Mouse (Mus musculus) CH12.LX (cell line): ENCODE data around the gene Npm3. TPM values are rescaled to one million over a fixed set of nuclear protein-coding genes. Genes with fewer than 3 reads are reported as not detected.

Experiments used
- DNase-seq: peaks from one replicate; pipeline ENCODE4 v3.0.0-alpha.2; 2013; ENCODE audit errors: extremely low read depth
- H3K27ac ChIP-seq: 2 replicates; pipeline ENCODE4 v1.5.1; 2012; ENCODE audit warnings: low read depth, mild to moderate bottlenecking, control low read depth, moderate library complexity; ENCODE audit not compliant: insufficient read depth
- H3K27me3 ChIP-seq: replicated peaks from 2 replicates; pipeline ENCODE3; 2012; ENCODE audit warnings: inconsistent platforms
- H3K36me3 ChIP-seq, 2 experiments: replicated peaks in 1 of 2; 2 replicates each; pipeline versions ENCODE3 to v1.6.1; 2012; ENCODE audit warnings: inconsistent platforms in 1 of 2, low read length in 1 of 2, mild to moderate bottlenecking in 1 of 2, mixed read lengths in 1 of 2, moderate library complexity in 1 of 2; ENCODE audit not compliant: control insufficient read depth in 1 of 2, insufficient read depth in 1 of 2
- H3K4me1 ChIP-seq, 2 experiments: 2 replicates each; pipeline ENCODE4 v1.6.1; 2012; ENCODE audit warnings: inconsistent platforms in 1 of 2, moderate library complexity in 1 of 2; ENCODE audit not compliant: insufficient read depth in 2 of 2, control insufficient read depth in 1 of 2
- H3K4me2 ChIP-seq: 2 replicates; pipeline ENCODE4 v1.6.1; 2012; ENCODE audit warnings: low read depth, mild to moderate bottlenecking, control low read depth; ENCODE audit not compliant: poor library complexity, insufficient read depth, severe bottlenecking
- H3K4me3 ChIP-seq, 3 experiments: fragments of 150-350 bp in 1 of 3; sonication (generic) in 1 of 3; replicated peaks in 1 of 3; 2 replicates each; pipeline versions ENCODE3 to v1.5.1; 2011 to 2012; ENCODE audit warnings: low read depth in 2 of 3, low read length in 2 of 3, mild to moderate bottlenecking in 2 of 3, moderate library complexity in 2 of 3, control low read depth in 1 of 3, improper control_type of control experiment in 1 of 3, inconsistent platforms in 1 of 3, mixed read lengths in 1 of 3; ENCODE audit not compliant: poor library complexity in 1 of 3
- H3K79me2 ChIP-seq: replicated peaks from 2 replicates; pipeline ENCODE4 v1.6.1; 2012; ENCODE audit warnings: mild to moderate bottlenecking, moderate library complexity; ENCODE audit not compliant: control insufficient read depth, poor library complexity, insufficient read depth, severe bottlenecking; ENCODE audit errors: extremely low read depth
- H3K9ac ChIP-seq: 2 replicates; pipeline ENCODE4 v1.6.1; 2012; ENCODE audit warnings: low read depth, mild to moderate bottlenecking, control low read depth, moderate library complexity; ENCODE audit not compliant: insufficient read depth
- H3K9me3 ChIP-seq: replicated peaks from 2 replicates; pipeline ENCODE3; 2012; ENCODE audit warnings: low read length, inconsistent platforms, mixed read lengths
- BHLHE40 ChIP-seq: IDR thresholded peaks from 2 replicates; pipeline ENCODE4 v1.6.1; 2011; ENCODE audit warnings: mild to moderate bottlenecking, low read depth, low read length, improper control_type of control experiment
- CHD2 ChIP-seq: IDR thresholded peaks from 2 replicates; pipeline ENCODE4 v1.6.1; 2011; ENCODE audit warnings: low read length, improper control_type of control experiment
- CTCF ChIP-seq, 2 experiments: IDR thresholded peaks in 1 of 2; conservative IDR thresholded peaks in 1 of 2; 2 replicates each; pipeline ENCODE4 v1.5.1; 2011 to 2012; ENCODE audit warnings: low read depth in 2 of 2, low read length in 2 of 2, improper control_type of control experiment in 1 of 2, inconsistent platforms in 1 of 2, mild to moderate bottlenecking in 1 of 2, moderate library complexity in 1 of 2
- E2F4 ChIP-seq: IDR thresholded peaks from 2 replicates; pipeline ENCODE4 v1.6.1; 2011; ENCODE audit warnings: low read depth, low read length, improper control_type of control experiment; ENCODE audit not compliant: insufficient replicate concordance
- ELF1 ChIP-seq: IDR thresholded peaks from 2 replicates; pipeline ENCODE4 v1.6.1; 2014; ENCODE audit warnings: low read depth, mild to moderate bottlenecking, inconsistent platforms, low read length, improper control_type of control experiment
- EP300 ChIP-seq: IDR thresholded peaks from 2 replicates; pipeline ENCODE4 v1.6.1; 2011; ENCODE audit warnings: low read length, improper control_type of control experiment
- IRF4 ChIP-seq: IDR thresholded peaks from 2 replicates; pipeline ENCODE4 v1.6.1; 2014; ENCODE audit warnings: low read depth, mild to moderate bottlenecking, inconsistent platforms, low read length, improper control_type of control experiment
- JUN ChIP-seq: IDR thresholded peaks from 2 replicates; pipeline ENCODE4 v1.6.1; 2011; ENCODE audit warnings: low read depth, mild to moderate bottlenecking, low read length, improper control_type of control experiment, moderate library complexity; ENCODE audit not compliant: insufficient read depth
- KAT2A ChIP-seq: IDR thresholded peaks from 2 replicates; pipeline ENCODE4 v1.6.1; 2012; ENCODE audit warnings: low read length, improper control_type of control experiment, inconsistent platforms; ENCODE audit not compliant: insufficient replicate concordance
- MAFK ChIP-seq: IDR thresholded peaks from 2 replicates; pipeline ENCODE4 v1.6.1; 2011; ENCODE audit warnings: low read length, improper control_type of control experiment; ENCODE audit not compliant: insufficient replicate concordance
- MAZ ChIP-seq: IDR thresholded peaks from 2 replicates; pipeline ENCODE4 v1.6.1; 2012; ENCODE audit warnings: low read depth, mild to moderate bottlenecking, inconsistent platforms, low read length, improper control_type of control experiment, moderate library complexity
- MEF2A ChIP-seq: IDR thresholded peaks from 2 replicates; pipeline ENCODE4 v1.6.1; 2014; ENCODE audit warnings: low read depth, mild to moderate bottlenecking, inconsistent platforms, low read length, improper control_type of control experiment, borderline replicate concordance
- MXI1 ChIP-seq: IDR thresholded peaks from 2 replicates; pipeline ENCODE4 v1.6.1; 2011; ENCODE audit warnings: mild to moderate bottlenecking, low read depth, low read length, improper control_type of control experiment
- MYC ChIP-seq: IDR thresholded peaks from 2 replicates; pipeline ENCODE4 v1.6.1; 2011; ENCODE audit warnings: low read depth, mild to moderate bottlenecking, improper control_type of control experiment, low read length
- NELFE ChIP-seq: IDR thresholded peaks from 2 replicates; pipeline ENCODE4 v1.6.1; 2011; ENCODE audit warnings: low read depth, low read length, improper control_type of control experiment
- NRF1 ChIP-seq: IDR thresholded peaks from 2 replicates; pipeline ENCODE4 v1.6.1; 2014; ENCODE audit warnings: low read depth, mild to moderate bottlenecking, inconsistent platforms, low read length, improper control_type of control experiment, moderate library complexity
- PAX5 ChIP-seq: IDR thresholded peaks from 2 replicates; pipeline ENCODE4 v1.6.1; 2012; ENCODE audit warnings: low read length, inconsistent platforms, mixed read lengths
- POLR2A ChIP-seq: IDR thresholded peaks from 2 replicates; pipeline ENCODE4 v1.6.1; 2011; ENCODE audit warnings: low read depth, mild to moderate bottlenecking, improper control_type of control experiment, low read length
- POLR2AphosphoS2 ChIP-seq: IDR thresholded peaks from 2 replicates; pipeline ENCODE4 v1.6.1; 2011; ENCODE audit warnings: low read depth, low read length, improper control_type of control experiment
- SMC3 ChIP-seq: IDR thresholded peaks from 2 replicates; pipeline ENCODE4 v1.6.1; 2011; ENCODE audit warnings: low read depth, low read length, improper control_type of control experiment
- TBP ChIP-seq: conservative IDR thresholded peaks from 2 replicates; pipeline ENCODE4 v1.6.1; 2011; ENCODE audit warnings: low read depth, low read length, improper control_type of control experiment
- TCF12 ChIP-seq: IDR thresholded peaks from 2 replicates; pipeline ENCODE4 v1.6.1; 2014; ENCODE audit warnings: low read depth, mild to moderate bottlenecking, inconsistent platforms, low read length, improper control_type of control experiment
- UBTF ChIP-seq: IDR thresholded peaks from 2 replicates; pipeline ENCODE4 v1.6.1; 2012; ENCODE audit warnings: low read depth, mild to moderate bottlenecking, inconsistent platforms, low read length, improper control_type of control experiment, moderate library complexity
- USF1 ChIP-seq: IDR thresholded peaks from 2 replicates; pipeline ENCODE4 v1.6.1; 2014; ENCODE audit warnings: low read depth, mild to moderate bottlenecking, inconsistent platforms, low read length, improper control_type of control experiment
- USF2 ChIP-seq: conservative IDR thresholded peaks from 2 replicates; pipeline ENCODE4 v1.6.1; 2011; ENCODE audit warnings: low read depth, low read length, improper control_type of control experiment
- ZC3H11A ChIP-seq: IDR thresholded peaks from 2 replicates; pipeline ENCODE4 v1.6.1; 2012; ENCODE audit warnings: low read depth, mild to moderate bottlenecking, inconsistent platforms, low read length, improper control_type of control experiment
- dilution Hi-C: fragments of 300-500 bp; cut with MboI; formaldehyde crosslinking; loops from 2 replicates; pipeline ENCODE4 v1.14.3; 2020; ENCODE audit warnings: low sequenced_read_pairs; ENCODE audit not compliant: extremely low pct_unique_long_range_greater_than_20kb, extremely low pct_ligation_motif_present
- in situ Hi-C: fragments of 300-500 bp; cut with MboI; formaldehyde crosslinking; loops from 3 replicates; pipeline ENCODE4 v1.14.3; 2019; ENCODE audit warnings: low sequenced_read_pairs, low pct_ligation_motif_present, low pct_unique_long_range_greater_than_20kb, mixed read lengths
- polyA plus RNA-seq: library from polyadenylated mRNA; unstranded; fragments of >175 nt; gene quantifications from 2 replicates; pipeline ENCODE4 v1.2.1, GENCODE M21; 2012; ENCODE audit warnings: low read depth; ENCODE audit not compliant: insufficient read length
- total RNA-seq, 2 experiments: library from RNA; depleted of rRNA; stranded (reverse); fragments of 300-350 nt in 1 of 2; fragments of >200 nt in 1 of 2; gene quantifications; 2 replicates each; pipeline ENCODE4 v1.2.3; 2012 to 2014

The Npm3 gene
- total and polyA plus RNA-seq, 3 experiments: 189 to 237 (median 225) TPM

DNA sequence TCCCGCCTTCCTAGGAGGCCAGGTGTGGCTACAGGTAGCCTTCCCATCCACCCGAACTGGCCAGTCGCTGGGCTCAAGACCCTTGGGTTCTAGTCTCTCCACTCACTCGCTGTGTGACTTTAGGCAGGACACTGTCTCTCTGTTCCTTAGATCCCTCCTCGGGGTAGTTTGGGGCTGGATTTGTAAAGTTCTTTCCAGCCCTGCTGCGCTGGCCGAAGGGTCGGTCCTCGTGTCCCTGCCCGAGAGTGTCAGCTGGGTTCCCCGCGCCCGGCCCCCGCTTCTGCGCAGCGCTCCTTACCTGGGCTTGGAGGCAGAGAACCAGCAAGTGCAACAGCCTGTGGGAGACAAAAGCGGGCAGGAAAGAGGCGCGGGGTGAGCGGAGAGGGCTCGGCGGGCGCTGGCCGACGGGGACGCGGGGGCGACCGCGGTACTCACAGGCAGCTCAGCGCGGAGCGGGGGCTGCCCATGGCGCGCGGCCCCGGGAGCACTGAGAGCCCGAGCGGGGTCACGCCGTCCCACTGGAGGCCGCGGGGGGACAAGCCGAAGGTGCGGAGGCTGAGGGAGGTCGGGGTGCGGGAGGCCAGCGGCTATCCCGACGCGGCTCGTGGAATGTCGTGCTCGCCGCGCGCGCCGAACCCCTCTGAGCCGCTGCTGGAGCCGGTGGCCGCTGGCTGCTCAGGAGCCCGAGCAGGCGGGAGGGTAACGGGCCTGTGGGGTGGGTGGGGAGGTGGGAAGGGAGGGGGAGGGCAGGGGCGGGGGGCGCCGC is 7.0 kb downstream of the Npm3 start, which contains the start of gene Fgf8:
Fgf8 (minus strand) TSS at position 698 of the 766 bp plus-strand sequence.
- Histone ChIP-seq H3K4me1 (peaks cover 2 to 14% of the 10 kb centered on the region in 2 experiments), H3K79me2 (no peaks in the 10 kb centered on the region), H3K4me2 (no peak within 1 kb of the TSS), H3K9ac (no peak within 1 kb of the TSS), H3K4me3 (no peak within 1 kb of the TSS), H3K36me3 (peaks cover 0 to 11% of the 10 kb centered on the region in 2 experiments), H3K9me3 (peaks cover 14% of the 10 kb centered on the region), H3K27me3 (peaks cover 12% of the 10 kb centered on the region), H3K27ac (no peak within 1 kb of the TSS)
- DNase-seq: no peak
- in situ Hi-C loops (loop anchor here (10.0 kb wide), 1 partner anchor 528 kb away; no protein-coding TSS in a partner anchor), dilution Hi-C loops (no loop called here)
- no peak for TF ChIP-seq ELF1
- TF ChIP-seq TBP: no peak
- no peak for TF ChIP-seq BHLHE40
- no peak for TF ChIP-seq NELFE
- no peak for TF ChIP-seq USF2
- TF ChIP-seq MAZ: no peak
- TF ChIP-seq CHD2: no peak
- no peak for TF ChIP-seq CTCF (conservative IDR thresholded peaks at IDR 0.05 in 1 of 2, IDR thresholded peaks at IDR 0.05 in 1 of 2; ENCODE audit: low read depth in 2 of 2, low read length in 2 of 2)
- TF ChIP-seq SMC3: no peak
- no peak for TF ChIP-seq MAFK
- TF ChIP-seq POLR2AphosphoS2: no peak
- TF ChIP-seq MYC: no peak
- no peak for TF ChIP-seq MXI1
- TF ChIP-seq TCF12: no peak
- TF ChIP-seq KAT2A: no peak
- TF ChIP-seq ZC3H11A: no peak
- no peak for TF ChIP-seq EP300
- TF ChIP-seq E2F4: no peak

GRCm38 (mm10) chr19:45741431-45742217 is 7.8 kb downstream of the Npm3 start:
- H3K27ac ChIP-seq: no peak overlapping the region
- H3K4me1 ChIP-seq: peaks cover 0 to 6% of the 10 kb centered on the region in 2 experiments; a peak in 2 of 4 replicates
- TF ChIP-seq MAZ (no peak), KAT2A (no peak), UBTF (no peak), NRF1 (no peak), EP300 (no peak), E2F4 (no peak), CHD2 (no peak), IRF4 (no peak), USF1 (no peak), JUN (no peak), MYC (no peak), PAX5 (no peak), POLR2A (no peak), SMC3 (no peak), MEF2A (no peak)
- no peak overlapping the region for H3K4me2 ChIP-seq
- DNase-seq: no peak
- in situ Hi-C loops: loop anchor here (10.0 kb wide), 1 partner anchor 527 kb away; no protein-coding TSS in a partner anchor
- dilution Hi-C loops: no loop called here
- peaks cover 12% of the 10 kb centered on the region for H3K27me3 ChIP-seq
- no peak overlapping the region for H3K4me3 ChIP-seq
- peaks cover 0 to 5% of the 10 kb centered on the region in 2 experiments for H3K36me3 ChIP-seq
- no peak overlapping the region for H3K9ac ChIP-seq
- H3K79me2 ChIP-seq: no peaks in the 10 kb centered on the region
- H3K9me3 ChIP-seq: peaks cover 14% of the 10 kb centered on the region
